Mouse (Mus musculus) midbrain, embryonic 10.5 days (tissue): ENCODE data around the gene Dnajc3. TPM values are rescaled to one million over a fixed set of nuclear protein-coding genes. Genes with fewer than 3 reads are reported as not detected.
A peak's percentile ranks its signal among the peaks of the same experiment; 100 is the strongest.

Source experiments
- DNase-seq: peaks from one replicate; pipeline ENCODE4 v3.0.0-alpha.2; 2017; ENCODE audit warnings: low spot score
- H3K27ac ChIP-seq: fragments of 300-500 bp; sonication (generic); replicated peaks from 2 replicates; pipeline ENCODE4 v1.5.1; 2016; ENCODE audit warnings: mild to moderate bottlenecking
- H3K27me3 ChIP-seq: fragments of 300-500 bp; sonication (generic); 2 replicates; pipeline ENCODE4 v1.6.1; 2016; ENCODE audit warnings: low read depth, mild to moderate bottlenecking; ENCODE audit not compliant: poor library complexity, severe bottlenecking
- H3K36me3 ChIP-seq: fragments of 300-500 bp; sonication (generic); 2 replicates; pipeline ENCODE4 v1.6.1; 2016; ENCODE audit warnings: mild to moderate bottlenecking, moderate library complexity
- H3K4me1 ChIP-seq: fragments of 300-500 bp; sonication (generic); 2 replicates; pipeline ENCODE4 v1.6.1; 2016
- H3K4me3 ChIP-seq: fragments of 300-500 bp; sonication (generic); 2 replicates; pipeline ENCODE4 v1.5.1; 2016; ENCODE audit warnings: mild to moderate bottlenecking, moderate library complexity
- H3K9me3 ChIP-seq: fragments of 300-500 bp; sonication (generic); replicated peaks from 2 replicates; pipeline ENCODE4 v1.6.1; 2016; ENCODE audit warnings: mild to moderate bottlenecking
- WGBS: fragments of 180-500 bp; shearing (Covaris S2); methylation state at CpG from one replicate; pipeline ENCODE4 v1.1.7; 2016; 5-methylcytosine and 5-hydroxymethylcytosine counted together
- polyA plus RNA-seq: library from polyadenylated mRNA; unstranded; fragments of >200 nt; fragmentation: Nextera tagmentation; extraction: Ambion mirVana; gene quantifications from 2 replicates; pipeline ENCODE4 v1.2.1, GENCODE M21; 2016

The Dnajc3 gene
- polyA plus RNA-seq, 1 experiment from 2014 or later, result 33.2 TPM

- no peaks in the 10 kb centered on the region for H3K27me3 ChIP-seq
- no peak for DNase-seq
- no peaks in the 10 kb centered on the region for H3K4me1 ChIP-seq
- H3K4me3 ChIP-seq, result no peak overlapping the region
- peaks cover 93% of the 10 kb centered on the region for H3K36me3 ChIP-seq
- H3K27ac ChIP-seq, result no peak overlapping the region
- WGBS, result 74% methylated on average over 5 of the region's 5 CpGs
- H3K9me3 ChIP-seq, result no peaks in the 10 kb centered on the region
Observed at GRCm38 (mm10) chr14:118913651-118914050, 24.1 kb upstream of the Dnajc3 start.

GRCm38 (mm10) chr14:118919025-118919424 lies 18.8 kb upstream of the Dnajc3 start:
- H3K4me1 ChIP-seq, result peaks cover 32% of the 10 kb centered on the region
- no peak overlapping the region for H3K27ac ChIP-seq
- H3K9me3 ChIP-seq, result no peaks in the 10 kb centered on the region
- H3K4me3 ChIP-seq, result no peak overlapping the region
- no peak for DNase-seq
- peaks cover 33% of the 10 kb centered on the region for H3K27me3 ChIP-seq
- peaks cover 67% of the 10 kb centered on the region for H3K36me3 ChIP-seq
- 79% methylated on average over 8 of the region's 8 CpGs for WGBS

GRCm38 (mm10) chr14:118920654-118921053 lies 17.1 kb upstream of the Dnajc3 start:
- Histone ChIP-seq H3K4me3 (no peak overlapping the region), H3K9me3 (no peaks in the 10 kb centered on the region), H3K27me3 (peaks cover 36% of the 10 kb centered on the region), H3K4me1 (peaks cover 48% of the 10 kb centered on the region), H3K27ac (no peak overlapping the region), H3K36me3 (peaks cover 55% of the 10 kb centered on the region)
- no peak for DNase-seq
- 66% methylated on average over 7 of the region's 7 CpGs for WGBS

GRCm38 (mm10) chr14:118922251-118922650 lies 15.5 kb upstream of the Dnajc3 start:
- Histone ChIP-seq H3K27me3 (peaks cover 50% of the 10 kb centered on the region), H3K36me3 (peaks cover 41% of the 10 kb centered on the region), H3K4me1 (peaks cover 54% of the 10 kb centered on the region), H3K4me3 (peak overlapping the region; percentile 75), H3K9me3 (no peaks in the 10 kb centered on the region), H3K27ac (peak overlapping the region; percentile 61)
- WGBS, result 26% methylated on average over 22 of the region's 22 CpGs
- DNase-seq, result no peak

GRCm38 (mm10) chr14:118922667-118923184 lies 15.1 kb upstream of the Dnajc3 start:
- Histone ChIP-seq H3K4me3 (peak overlapping the region; percentile 75), H3K9me3 (no peaks in the 10 kb centered on the region), H3K27me3 (peaks cover 54% of the 10 kb centered on the region), H3K4me1 (peaks cover 54% of the 10 kb centered on the region), H3K27ac (peak overlapping the region; percentile 61), H3K36me3 (peaks cover 36% of the 10 kb centered on the region)
- 1% methylated on average over 47 of the region's 47 CpGs for WGBS
- DNase-seq, result peak; percentile 72

GRCm38 (mm10) chr14:118924673-118925615 lies 12.8 kb upstream of the Dnajc3 start, which contains the start of gene Dzip1:
Gene Dzip1, minus strand, starts transcription at chr14:118925460.
- H3K27me3 ChIP-seq, result peaks cover 54% of the 10 kb centered on the region
- WGBS, result under 1% methylated on average over 55 of the region's 55 CpGs
- no peaks in the 10 kb centered on the region for H3K9me3 ChIP-seq

GRCm38 (mm10) chr14:118928565-118928964 lies 9.2 kb upstream of the Dnajc3 start:
- no peak overlapping the region for H3K27ac ChIP-seq
- WGBS, result 83% methylated on average over 3 of the region's 3 CpGs
- no peaks in the 10 kb centered on the region for H3K36me3 ChIP-seq
- no peak for DNase-seq
- H3K4me1 ChIP-seq, result peaks cover 39% of the 10 kb centered on the region
- no peak overlapping the region for H3K4me3 ChIP-seq
- no peaks in the 10 kb centered on the region for H3K9me3 ChIP-seq
- peaks cover 26% of the 10 kb centered on the region for H3K27me3 ChIP-seq

More at GRCm38 (mm10) chr14:118924673-118925615, 12.8 kb upstream of the Dnajc3 start, which contains the start of gene Dzip1:
- Histone ChIP-seq H3K27ac (peak within 1 kb of the TSS; percentile 94), H3K4me3 (peak within 1 kb of the TSS; percentile 75), H3K4me1 (peaks cover 54% of the 10 kb centered on the region), H3K36me3 (peaks cover 20% of the 10 kb centered on the region)
- DNase-seq, result peak; percentile 90

- Histone ChIP-seq H3K27me3 (peaks cover 22% of the 10 kb centered on the region), H3K4me3 (no peak overlapping the region), H3K9me3 (no peaks in the 10 kb centered on the region), H3K36me3 (no peaks in the 10 kb centered on the region), H3K4me1 (peaks cover 27% of the 10 kb centered on the region), H3K27ac (no peak overlapping the region)
- 80% methylated on average over 2 of the region's 2 CpGs for WGBS
- no peak for DNase-seq
Observed at GRCm38 (mm10) chr14:118929779-118930178, 8.0 kb upstream of the Dnajc3 start.

GRCm38 (mm10) chr14:118930777-118931176 lies 7.0 kb upstream of the Dnajc3 start:
- peaks cover 24% of the 10 kb centered on the region for H3K27me3 ChIP-seq
- no peak for DNase-seq
- no peaks in the 10 kb centered on the region for H3K9me3 ChIP-seq
- peaks cover 18% of the 10 kb centered on the region for H3K4me1 ChIP-seq
- H3K36me3 ChIP-seq, result no peaks in the 10 kb centered on the region
- H3K27ac ChIP-seq, result no peak overlapping the region
- H3K4me3 ChIP-seq, result no peak overlapping the region
- 89% methylated on average over 2 of the region's 2 CpGs for WGBS

- no peaks in the 10 kb centered on the region for H3K36me3 ChIP-seq
- DNase-seq, result no peak
- H3K4me1 ChIP-seq, result peaks cover 14% of the 10 kb centered on the region
- H3K4me3 ChIP-seq, result no peak overlapping the region
- 72% methylated on average over 2 of the region's 2 CpGs for WGBS
- no peak overlapping the region for H3K27ac ChIP-seq
- no peaks in the 10 kb centered on the region for H3K9me3 ChIP-seq
- peaks cover 21% of the 10 kb centered on the region for H3K27me3 ChIP-seq
Observed at GRCm38 (mm10) chr14:118931181-118931580, 6.6 kb upstream of the Dnajc3 start.

GRCm38 (mm10) chr14:118932956-118933355 lies 4.8 kb upstream of the Dnajc3 start:
- H3K36me3 ChIP-seq, result no peaks in the 10 kb centered on the region
- no peak overlapping the region for H3K4me3 ChIP-seq
- H3K27ac ChIP-seq, result no peak overlapping the region
- no peak for DNase-seq
- H3K4me1 ChIP-seq, result peaks cover 23% of the 10 kb centered on the region
- H3K9me3 ChIP-seq, result no peaks in the 10 kb centered on the region
- peaks cover 15% of the 10 kb centered on the region for H3K27me3 ChIP-seq
- WGBS, result 69% methylated on average over 8 of the region's 8 CpGs

- no peak for DNase-seq
- no peaks in the 10 kb centered on the region for H3K9me3 ChIP-seq
- H3K4me3 ChIP-seq, result no peak overlapping the region
- no peak overlapping the region for H3K27ac ChIP-seq
- peaks cover 15% of the 10 kb centered on the region for H3K27me3 ChIP-seq
- 88% methylated on average over 9 of the region's 9 CpGs for WGBS
- no peaks in the 10 kb centered on the region for H3K36me3 ChIP-seq
- peaks cover 35% of the 10 kb centered on the region for H3K4me1 ChIP-seq
Observed at GRCm38 (mm10) chr14:118934686-118935085, 3.1 kb upstream of the Dnajc3 start.

GRCm38 (mm10) chr14:118936236-118936635 lies 1.5 kb upstream of the Dnajc3 start:
- DNase-seq, result no peak
- 69% methylated on average over 3 of the region's 3 CpGs for WGBS
- Histone ChIP-seq H3K9me3 (no peaks in the 10 kb centered on the region), H3K4me1 (peaks cover 43% of the 10 kb centered on the region), H3K27ac (no peak overlapping the region), H3K36me3 (no peaks in the 10 kb centered on the region), H3K4me3 (no peak overlapping the region), H3K27me3 (peaks cover 15% of the 10 kb centered on the region)
